Mouse (Mus musculus) monocyte, adult 5-6 weeks (primary cell): Measurements from ENCODE around the gene Atp4a. TPM values are rescaled to one million over a fixed set of nuclear protein-coding genes. Genes with fewer than 3 reads are reported as not detected.

ENCODE experiments used
- ATAC-seq: fragments of 153-309, 156-312 bp; replicated peaks from 2 replicates; pipeline ENCODE4 v1.8.0; 2017; ENCODE audit warnings: mild to moderate bottlenecking; ENCODE audit not compliant: low TSS enrichment, insufficient number of reproducible peaks, severe bottlenecking, poor library complexity, low FRiP score
- total RNA-seq: library from RNA; stranded (forward); fragments of 200-1000, 200-491, 200-594 nt; gene quantifications from 3 replicates; pipeline ENCODE4 v1.2.3, GENCODE M21; 2017

Gene Atp4a
- 0.75 TPM in 1 of 3 replicates, not detected in the others for total RNA-seq

DNA sequence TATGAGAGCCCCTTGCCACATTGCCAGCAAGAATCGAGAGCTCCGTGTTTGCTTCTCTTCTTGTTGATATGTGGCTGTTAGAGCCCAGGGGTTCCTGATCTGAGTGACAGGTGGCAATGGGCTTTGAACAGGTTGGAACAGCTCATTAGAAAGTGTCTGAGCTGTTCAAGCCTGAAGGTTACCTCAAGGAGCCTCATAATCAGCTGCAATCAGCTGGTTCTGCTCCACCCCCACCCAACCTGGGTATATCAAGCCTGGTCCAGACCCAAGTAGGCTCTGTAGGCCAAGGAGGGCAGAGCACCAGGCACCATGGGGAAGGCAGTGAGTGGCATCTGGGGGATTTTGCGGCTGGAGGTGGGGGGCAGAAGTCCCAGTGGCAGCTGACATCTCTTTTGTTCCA lies at the start of gene Atp4a:
Gene Atp4a, plus strand, starts transcription at position 268 of the 400 bp plus-strand sequence.
- no peak for ATAC-seq

GRCm38 (mm10) chr7:30664529-30665200 lies 47.3 kb upstream of the Atp4a start, which contains the start of gene Haus5:
TSS of gene Haus5 (minus strand) at chr7:30664994.
- peak; percentile 98 for ATAC-seq

DNA sequence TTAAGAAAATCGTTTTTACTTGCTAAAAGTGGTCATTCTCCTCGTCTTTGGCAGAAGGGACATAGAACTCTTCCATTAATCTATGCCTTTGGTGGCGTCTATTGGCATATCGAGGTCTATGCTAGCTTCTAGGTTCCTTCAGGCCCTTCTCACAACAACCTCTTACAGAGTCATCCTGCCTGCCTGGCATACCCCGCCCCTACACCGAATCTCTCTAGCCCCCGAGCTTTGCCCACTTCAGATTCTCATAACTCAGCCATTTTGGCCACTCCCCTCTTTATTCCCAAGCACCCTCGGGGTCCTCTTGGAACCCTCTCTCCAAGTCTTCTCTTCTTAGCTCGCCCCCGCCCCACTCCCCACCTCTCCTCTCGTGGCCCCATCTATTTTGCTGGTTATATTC lies 46.7 kb upstream of the Atp4a start:
- ATAC-seq: no peak

DNA sequence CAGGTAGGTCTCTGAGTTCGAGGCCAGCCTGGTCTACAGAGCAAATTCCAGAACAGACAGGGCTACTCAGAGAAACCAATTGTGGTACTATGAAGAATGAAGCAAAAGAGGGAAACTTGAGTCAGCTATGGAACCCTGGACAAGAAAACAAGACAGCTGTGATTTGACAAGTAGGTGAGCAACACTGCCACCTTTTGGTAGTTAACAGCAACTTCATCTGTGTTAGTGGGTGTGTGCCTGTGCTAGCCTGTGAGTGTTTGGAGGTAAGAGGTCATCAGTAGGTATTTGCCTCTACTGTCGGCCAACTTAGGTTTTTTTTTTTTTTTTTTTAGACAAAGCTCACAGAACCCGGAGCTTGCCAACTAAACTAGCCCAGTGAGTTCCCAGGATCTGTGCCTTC lies 42.8 kb upstream of the Atp4a start:
- peak; percentile 70; the same call in 1 of the 2 replicates for ATAC-seq

DNA sequence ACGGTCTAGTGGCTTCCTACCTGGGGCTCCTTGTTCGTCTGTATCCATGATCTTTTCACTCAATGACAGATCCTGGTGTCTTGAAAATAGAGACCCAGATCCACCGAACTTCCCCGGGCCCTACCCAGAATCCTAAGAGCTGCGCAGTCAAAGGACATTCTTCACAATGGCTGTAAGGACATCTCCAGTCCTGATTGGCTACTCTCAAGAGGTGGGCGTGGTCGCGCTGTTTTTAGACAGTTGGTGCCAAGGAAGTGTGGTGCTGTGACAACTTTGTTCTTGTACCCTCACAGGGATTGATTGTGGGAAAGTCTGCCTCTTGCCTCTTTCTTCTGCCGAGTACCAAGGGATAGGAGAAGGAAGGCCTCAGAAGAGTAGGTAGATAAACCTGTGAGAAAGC lies 40.5 kb upstream of the Atp4a start, which contains the start of gene Pmis2:
Gene Pmis2, minus strand, starts transcription at position 126 of the 400 bp plus-strand sequence.
- ATAC-seq: no peak

DNA sequence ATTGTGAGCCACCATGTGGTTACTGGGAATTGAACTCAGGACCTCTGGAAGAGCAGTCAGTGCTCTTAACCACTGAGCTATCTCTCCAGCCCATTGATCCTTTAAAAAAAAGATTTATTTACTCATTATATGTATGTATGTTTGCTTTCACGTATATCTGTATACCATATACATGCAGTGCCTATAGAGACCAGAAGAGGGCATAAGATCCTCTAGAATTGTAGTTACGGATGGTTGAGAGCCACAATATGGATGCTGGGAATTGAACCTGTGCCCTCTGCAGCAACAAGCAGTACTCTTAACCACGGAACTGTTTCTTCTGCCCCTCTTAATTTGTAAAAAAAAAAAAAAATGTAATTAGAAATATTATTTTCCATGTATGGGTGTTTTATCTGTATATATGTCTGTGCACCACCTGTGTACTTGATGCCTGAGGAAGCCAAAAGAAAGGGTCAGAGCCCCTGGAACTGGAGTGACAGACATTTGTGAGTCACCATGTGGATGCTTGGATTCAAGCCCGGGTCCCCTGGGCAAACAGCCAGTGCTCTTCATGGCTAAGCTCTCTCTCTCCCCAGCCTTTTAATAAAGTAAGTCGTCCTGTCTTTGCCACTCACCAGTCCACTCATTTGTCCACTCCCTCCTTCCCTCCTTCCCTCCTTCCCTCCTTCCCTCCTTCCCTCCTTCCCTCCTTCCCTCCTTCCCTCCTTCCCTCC lies 33.6 kb upstream of the Atp4a start:
- ATAC-seq: no peak

DNA sequence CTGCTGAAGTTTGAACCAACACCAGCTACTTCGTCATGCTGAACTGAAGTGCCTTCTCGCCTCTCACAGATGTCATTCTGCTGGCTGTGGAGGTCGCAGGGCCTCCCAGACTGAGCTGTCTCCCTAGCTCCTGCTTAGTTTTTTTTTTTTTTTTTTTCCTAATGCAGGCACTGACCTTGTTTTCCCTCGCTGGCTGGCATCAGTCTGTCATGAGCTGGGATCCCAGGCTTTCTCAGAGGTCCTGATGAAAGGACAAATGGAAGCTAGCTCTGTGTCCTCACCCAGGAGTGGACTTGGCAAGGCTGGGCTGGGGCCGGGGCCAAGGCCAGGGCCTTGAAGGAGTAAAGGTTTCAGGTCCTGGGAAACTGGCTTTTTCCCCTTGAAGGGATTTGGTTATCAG lies 30.1 kb upstream of the Atp4a start:
- ATAC-seq: no peak

DNA sequence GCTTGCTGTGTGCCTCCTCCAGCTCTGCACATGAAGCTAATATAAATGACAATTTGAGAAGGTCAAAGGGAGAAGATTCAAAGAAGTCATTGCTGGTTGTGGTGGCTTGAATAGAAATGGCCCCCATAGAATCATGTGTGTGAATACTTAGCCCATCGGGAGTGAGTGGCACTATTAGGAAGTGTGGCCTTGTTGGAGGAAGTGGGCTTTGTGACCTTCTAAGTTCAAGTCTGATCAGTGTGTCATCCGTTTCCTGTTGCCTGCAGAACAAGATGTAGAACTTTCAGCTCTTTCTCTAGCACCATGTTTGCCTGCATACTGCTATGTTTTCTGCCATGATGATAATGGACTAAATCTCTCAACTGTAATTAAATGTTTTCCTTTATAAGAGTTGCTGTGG lies 28.6 kb upstream of the Atp4a start:
- no peak; the same call in 1 of the 2 replicates for ATAC-seq

DNA sequence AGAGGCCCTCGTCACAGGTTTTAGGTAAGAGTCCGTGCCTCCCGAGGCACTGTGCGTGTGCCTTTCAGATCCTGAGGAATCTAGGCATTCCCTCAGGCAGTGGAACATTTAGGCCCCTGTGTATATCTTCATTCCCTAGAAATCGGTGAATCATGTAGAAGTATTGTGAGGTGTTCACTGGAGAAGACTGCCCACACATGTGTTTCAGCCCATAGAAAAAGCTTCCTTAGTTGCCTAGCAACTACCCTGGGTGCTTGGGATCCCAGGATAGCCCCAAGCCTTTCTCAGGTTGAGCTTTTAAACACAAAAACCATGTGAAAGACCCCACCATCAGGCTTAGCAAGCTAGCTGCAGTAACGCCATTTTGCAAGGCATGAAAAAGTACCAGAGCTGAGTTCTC lies 23.7 kb upstream of the Atp4a start:
- ATAC-seq: no peak

DNA sequence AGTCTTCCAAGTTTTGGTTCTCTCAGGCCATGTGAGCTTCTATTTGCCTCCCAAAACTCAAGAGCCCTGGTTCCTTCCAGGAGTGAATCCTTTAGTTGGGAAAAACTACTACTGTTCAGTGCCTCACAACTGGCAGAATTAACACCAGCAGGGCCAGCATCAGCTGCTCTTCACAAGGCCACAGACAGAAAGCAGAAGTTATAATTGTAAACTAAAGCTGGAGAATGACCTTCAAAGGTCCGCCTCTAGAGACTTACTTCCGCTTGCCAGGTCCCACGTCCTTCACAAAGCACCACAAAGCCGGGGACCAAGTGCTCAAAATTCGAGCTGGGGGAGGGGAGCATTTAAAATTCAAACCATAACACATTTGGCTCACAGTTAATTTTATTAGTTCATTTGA lies 13.9 kb upstream of the Atp4a start:
- peak; percentile 94 for ATAC-seq

- no peak for ATAC-seq
These were observed 13.4 kb upstream of the Atp4a start, which contains the start of gene 2200002J24Rik for GRCm38 (mm10) chr7:30698589-30698988. TSS of gene 2200002J24Rik (plus strand) at chr7:30698926.

- no peak for ATAC-seq
These were observed 5.7 kb upstream of the Atp4a start for GRCm38 (mm10) chr7:30706214-30706882.

DNA sequence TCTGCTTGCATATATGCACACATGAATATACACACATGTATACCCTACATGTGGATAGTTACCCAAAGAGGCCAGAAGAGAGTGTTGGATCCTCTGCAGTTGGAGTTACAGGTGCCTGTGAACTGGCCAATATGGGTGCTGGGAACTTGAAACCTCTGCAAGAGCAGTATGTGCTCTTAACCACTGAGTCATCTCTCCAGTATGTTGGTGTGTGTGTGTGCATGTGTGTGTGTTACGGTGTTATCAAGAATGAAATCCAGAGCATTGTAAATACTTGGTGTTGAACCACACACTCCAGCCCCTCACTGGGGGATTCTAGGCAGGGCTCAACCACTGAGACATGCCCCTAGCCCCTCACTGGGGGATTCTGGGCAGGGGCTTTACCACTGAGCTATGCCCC lies 4.6 kb upstream of the Atp4a start:
- ATAC-seq: no peak

GRCm38 (mm10) chr7:30717006-30717715 lies 5.2 kb downstream of the Atp4a start:
- ATAC-seq: peak; percentile 74

DNA sequence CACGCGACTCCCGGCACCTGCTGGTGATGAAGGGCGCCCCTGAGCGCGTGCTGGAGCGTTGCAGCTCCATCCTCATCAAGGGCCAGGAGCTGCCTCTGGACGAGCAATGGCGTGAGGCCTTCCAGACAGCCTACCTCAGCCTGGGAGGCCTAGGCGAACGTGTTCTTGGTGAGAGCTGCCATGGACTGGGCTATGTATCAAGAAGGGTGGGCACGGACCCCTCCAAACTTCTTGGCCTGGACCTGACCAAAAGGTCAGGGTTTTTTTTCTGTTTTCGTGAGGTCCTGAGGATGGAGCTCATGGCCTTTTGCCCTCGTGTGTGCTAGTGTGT lies 5.7 kb downstream of the Atp4a start:
- no peak for ATAC-seq

GRCm38 (mm10) chr7:30719669-30720068 lies 7.7 kb downstream of the Atp4a start:
- ATAC-seq: no peak

DNA sequence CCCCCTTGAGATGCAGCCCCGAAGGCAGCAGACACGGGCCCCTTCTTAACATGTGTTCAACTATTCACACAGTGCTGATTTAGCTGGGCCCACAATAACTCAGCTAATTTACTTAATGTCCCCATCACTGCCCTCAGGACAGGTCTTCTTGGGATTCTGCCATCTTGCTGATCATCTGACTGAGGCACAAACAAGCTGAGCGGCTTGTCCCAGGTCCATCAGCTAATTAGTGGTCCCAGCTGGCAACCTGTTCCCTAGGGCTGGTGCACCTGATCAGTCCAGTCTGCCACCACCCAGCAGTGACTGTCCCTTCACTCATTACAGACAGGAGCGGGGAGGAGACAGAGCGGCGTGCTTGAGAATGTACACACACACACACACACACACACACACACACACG lies 9.3 kb downstream of the Atp4a start:
- no peak for ATAC-seq

- no peak for ATAC-seq
These were observed 11.4 kb downstream of the Atp4a start for GRCm38 (mm10) chr7:30723274-30723953.

- ATAC-seq: no peak
These were observed 16.2 kb downstream of the Atp4a start for GRCm38 (mm10) chr7:30728214-30728613.
